Mouse (Mus musculus) CD4-positive, CD25-positive, alpha-beta regulatory T cell, adult 2 months (primary cell): ENCODE results near the gene Prr7.

Source experiments
- DNase-seq: peaks from one replicate; pipeline ENCODE4 v3.0.0-alpha.2; 2012; ENCODE audit warnings: low read depth, low spot score

Gene Prr7

GRCm38 (mm10) chr13:55476256-55476655 lies 12.2 kb downstream of the Prr7 start:
- no peak for DNase-seq

- DNase-seq = no peak
These were observed 13.4 kb downstream of the Prr7 start for GRCm38 (mm10) chr13:55477492-55477891.

- peak; percentile 50 for DNase-seq
These were observed 14.0 kb downstream of the Prr7 start for GRCm38 (mm10) chr13:55478036-55478435.

GRCm38 (mm10) chr13:55479008-55479407 lies 14.9 kb downstream of the Prr7 start:
- no peak for DNase-seq

- no peak for DNase-seq
These were observed 15.9 kb downstream of the Prr7 start for GRCm38 (mm10) chr13:55479929-55480328.

GRCm38 (mm10) chr13:55482542-55482941 lies 18.5 kb downstream of the Prr7 start:
- DNase-seq = no peak

- no peak for DNase-seq
These were observed 19.0 kb downstream of the Prr7 start for GRCm38 (mm10) chr13:55483071-55483470.

- DNase-seq = no peak
These were observed 19.5 kb downstream of the Prr7 start for GRCm38 (mm10) chr13:55483593-55483992.

- DNase-seq = no peak
These were observed 20.5 kb downstream of the Prr7 start for GRCm38 (mm10) chr13:55484520-55485088.

GRCm38 (mm10) chr13:55486029-55486794 lies 22.1 kb downstream of the Prr7 start:
- no peak for DNase-seq

- DNase-seq = peak; percentile 43
These were observed 23.0 kb downstream of the Prr7 start for GRCm38 (mm10) chr13:55486916-55487577.

GRCm38 (mm10) chr13:55487578-55488498 lies 23.8 kb downstream of the Prr7 start, which contains the start of gene Dbn1:
Dbn1 (minus strand) TSS chr13:55488111.
- DNase-seq = no peak

GRCm38 (mm10) chr13:55494257-55494656 lies 30.2 kb downstream of the Prr7 start:
- no peak for DNase-seq

GRCm38 (mm10) chr13:55494883-55495621 lies 31.0 kb downstream of the Prr7 start:
- no peak for DNase-seq

GRCm38 (mm10) chr13:55495702-55496101 lies 31.6 kb downstream of the Prr7 start:
- no peak for DNase-seq

GRCm38 (mm10) chr13:55496661-55497060 lies 32.6 kb downstream of the Prr7 start:
- DNase-seq = no peak

GRCm38 (mm10) chr13:55498906-55499305 lies 34.8 kb downstream of the Prr7 start:
- no peak for DNase-seq

- DNase-seq = no peak
These were observed 36.5 kb downstream of the Prr7 start for GRCm38 (mm10) chr13:55500575-55500974.

GRCm38 (mm10) chr13:55502405-55502804 lies 38.3 kb downstream of the Prr7 start:
- no peak for DNase-seq

GRCm38 (mm10) chr13:55504390-55504789 lies 40.3 kb downstream of the Prr7 start:
- no peak for DNase-seq

GRCm38 (mm10) chr13:55505810-55506209 lies 41.7 kb downstream of the Prr7 start:
- DNase-seq = no peak
